ENCODE assay signal across 8 mouse cellular contexts in the genomic region with DNA sequence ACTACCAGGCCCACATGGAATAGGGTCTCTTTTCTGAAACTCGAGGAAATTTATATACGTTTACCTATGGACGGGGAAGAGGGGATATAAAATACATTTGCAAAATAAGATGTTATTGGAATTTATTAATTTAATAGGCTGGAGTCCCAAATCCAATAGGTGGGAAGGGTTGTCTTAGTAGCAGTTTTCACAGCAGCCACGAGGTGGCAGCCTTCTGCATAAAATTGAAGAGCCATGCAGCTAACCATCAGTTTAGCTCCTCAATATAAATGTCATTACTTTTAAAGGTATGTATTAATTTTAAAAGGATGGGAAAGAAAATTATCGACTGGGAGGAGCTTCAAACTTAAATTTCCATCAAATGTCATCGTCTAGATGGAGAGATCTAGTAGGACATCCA.
DNase-seq lines count a peak whose midpoint lies in the region; ATAC-seq and TF ChIP-seq lines count a peak whose summit lies in the region.

No protein-coding gene starts in this region.

- in situ Hi-C loops in ES-E14 (cut with MboI; ENCODE audit: low sequenced_read_pairs in 2 of 2, unreplicated experiment in 2 of 2) = no loop called here

- H3K36me3 ChIP-seq in intestine, postnatal 0 days (ENCODE audit: control insufficient read depth, insufficient read depth) = no peaks in the 10 kb centered on the region
- no peaks in the 10 kb centered on the region for H3K36me3 ChIP-seq in intestine, embryonic 16.5 days (ENCODE audit: control insufficient read depth, insufficient read depth, low read length)
- H3K36me3 ChIP-seq in ES-E14 (ENCODE audit: control insufficient read depth, insufficient read depth, low read length, poor library complexity, severe bottlenecking) = no peaks in the 10 kb centered on the region

- no peak overlapping the region for H3K9ac ChIP-seq in intestine, postnatal 0 days (ENCODE audit: low read depth, low read length)
- no peak overlapping the region for H3K9ac ChIP-seq in intestine, embryonic 16.5 days (ENCODE audit: low read depth, low read length)
- no peak overlapping the region for H3K9ac ChIP-seq in ES-E14 (ENCODE audit: insufficient read depth, low read depth, low read length, poor library complexity, severe bottlenecking)

- H3K4me1 ChIP-seq in intestine, postnatal 0 days (replicated peaks; ENCODE audit: control insufficient read depth, insufficient read depth, low read length) = no peaks in the 10 kb centered on the region
- no peaks in the 10 kb centered on the region for H3K4me1 ChIP-seq in intestine, embryonic 16.5 days (ENCODE audit: control insufficient read depth, insufficient read depth, low read length)
- no peaks in the 10 kb centered on the region for H3K4me1 ChIP-seq in ES-E14 (ENCODE audit: control insufficient read depth in 2 of 2, insufficient read depth in 2 of 2, low read length in 2 of 2, poor library complexity in 1 of 2)

- DNase-seq in ES-E14 (ENCODE audit: low read depth, low spot score) = no peak
- peak; percentile 85 for DNase-seq in cerebellum, postnatal 10 days
- peak; percentile 20 to 29 for DNase-seq in gastrocnemius, adult 8-10 months (ENCODE audit: low spot score in 2 of 2)
- peak; percentile 74 for DNase-seq in layer of hippocampus, adult 11-12 months (ENCODE audit: low spot score)
- DNase-seq in lung, postnatal 25 days (ENCODE audit: low spot score) = peak; percentile 58
- peak; percentile 23 to 29 for DNase-seq in thymus, postnatal 36 days

- no peaks in the 10 kb centered on the region for H3K27me3 ChIP-seq in intestine, postnatal 0 days (replicated peaks; ENCODE audit: control insufficient read depth, insufficient read depth, low read length)
- H3K27me3 ChIP-seq in intestine, embryonic 16.5 days (replicated peaks; ENCODE audit: control insufficient read depth, insufficient read depth, low read length) = no peaks in the 10 kb centered on the region

- TF ChIP-seq CTCF in intestine, postnatal 0 days (IDR thresholded peaks at IDR 0.05; ENCODE audit: low read depth) = peak; percentile 76

- ATAC-seq in intestine, postnatal 0 days = no peak
- no peak for ATAC-seq in intestine, embryonic 16.5 days

- H3K27ac ChIP-seq in intestine, postnatal 0 days (ENCODE audit: low read depth, low read length) = no peak overlapping the region
- no peak overlapping the region for H3K27ac ChIP-seq in intestine, embryonic 16.5 days (ENCODE audit: low read length)
- H3K27ac ChIP-seq in ES-E14 (ENCODE audit: insufficient read depth, low read depth, low read length, poor library complexity, severe bottlenecking) = no peak overlapping the region

- WGBS in intestine, postnatal 0 days = 34% methylated on average over 6 of the region's 6 CpGs
- WGBS in intestine, embryonic 16.5 days = 33% methylated on average over 6 of the region's 6 CpGs

- no peak overlapping the region for H3K4me2 ChIP-seq in intestine, postnatal 0 days (replicated peaks; ENCODE audit: low read depth)
- no peak overlapping the region for H3K4me2 ChIP-seq in intestine, embryonic 16.5 days (ENCODE audit: low read depth, low read length)

- no peaks in the 10 kb centered on the region for H3K9me3 ChIP-seq in intestine, postnatal 0 days (ENCODE audit: control insufficient read depth)
- H3K9me3 ChIP-seq in intestine, embryonic 16.5 days (ENCODE audit: control insufficient read depth, low read length) = no peaks in the 10 kb centered on the region
- H3K9me3 ChIP-seq in ES-E14 (ENCODE audit: control insufficient read depth, insufficient read depth, low read depth, low read length) = no peaks in the 10 kb centered on the region

- H3K4me3 ChIP-seq in intestine, postnatal 0 days (ENCODE audit: low read depth, low read length) = no peak overlapping the region
- H3K4me3 ChIP-seq in intestine, embryonic 16.5 days (ENCODE audit: low read length) = no peak overlapping the region
- H3K4me3 ChIP-seq in ES-E14 (ENCODE audit: insufficient read depth in 1 of 2, low read depth in 1 of 2, low read length in 2 of 2, poor library complexity in 1 of 2, severe bottlenecking in 1 of 2) = no peak overlapping the region

TF ChIP-seq in ES-E14, 5 proteins besides CTCF, POLR2A, EP300 and RAD21:
- TF ChIP-seq ZC3H11A (IDR thresholded peaks at IDR 0.05; ENCODE audit: borderline replicate concordance, low read depth, low read length) (peak; percentile 54), ZNF384 (IDR thresholded peaks at IDR 0.05; ENCODE audit: low read depth, low read length) (no peak), HCFC1 (IDR thresholded peaks at IDR 0.05; ENCODE audit: borderline replicate concordance, insufficient read depth, low read length) (no peak), MAFK (IDR thresholded peaks at IDR 0.05; ENCODE audit: insufficient read depth, low read depth, low read length) (no peak), CHD2 (IDR thresholded peaks at IDR 0.05; ENCODE audit: low read depth, low read length) (no peak)
TF ChIP-seq in ES-E14: peak in this region for 1.
